Mouse (Mus musculus) mouse embryonic stem cell (cell line): ENCODE results near the gene Rbms3.

ENCODE experiments used
- in situ Hi-C, 2 experiments: fragments of 300-500 bp; cut with MboI; formaldehyde crosslinking; loops; 1 replicate in 1 of 2; 3 replicates in 1 of 2; pipeline ENCODE4 v1.14.3; 2019 to 2020; ENCODE audit warnings: low sequenced_read_pairs in 2 of 2, low pct_unique_long_range_greater_than_20kb in 1 of 2, mixed read lengths in 1 of 2; ENCODE audit not compliant: unreplicated experiment in 1 of 2

The Rbms3 gene

DNA sequence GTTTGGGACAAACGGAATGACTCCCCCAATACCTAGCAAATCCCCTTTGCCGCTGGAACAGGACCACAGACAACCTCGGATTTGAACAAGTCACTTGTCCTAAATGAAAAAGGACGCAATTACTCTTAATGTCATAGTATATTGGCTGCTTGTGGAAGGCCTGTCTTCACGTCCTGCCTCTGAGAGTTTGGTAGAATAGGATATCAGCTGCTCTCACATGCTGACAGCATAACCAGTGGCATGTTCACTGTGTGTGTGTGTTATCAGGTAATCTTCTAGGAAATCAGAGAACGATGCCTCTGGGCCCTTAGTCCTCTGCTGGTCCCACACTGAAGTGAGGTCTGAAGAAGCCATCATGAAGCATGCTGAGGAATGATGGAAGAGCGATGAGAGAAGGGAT, 763.7 kb downstream of the Rbms3 start:
- in situ Hi-C loops, result no loop called here

DNA sequence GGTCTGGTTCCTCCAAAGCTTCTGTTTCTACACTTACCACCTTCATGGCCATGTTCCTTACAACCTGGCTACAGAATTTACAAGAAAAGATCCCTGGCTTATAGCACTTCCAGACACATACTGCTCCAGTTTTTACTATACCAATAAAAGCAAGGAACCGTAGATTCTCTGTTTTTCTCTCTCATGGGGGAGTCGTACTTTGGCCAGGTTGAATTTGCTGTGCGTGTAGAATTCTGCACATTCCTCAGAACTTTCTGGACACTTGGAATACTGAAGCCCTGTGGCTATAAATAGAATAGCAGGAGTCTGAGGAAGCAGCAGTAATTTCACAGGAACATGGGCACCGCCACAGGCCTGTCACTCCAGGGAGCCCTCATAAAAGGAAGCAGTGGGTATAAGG, 766.1 kb downstream of the Rbms3 start:
- in situ Hi-C loops, result no loop called here

DNA sequence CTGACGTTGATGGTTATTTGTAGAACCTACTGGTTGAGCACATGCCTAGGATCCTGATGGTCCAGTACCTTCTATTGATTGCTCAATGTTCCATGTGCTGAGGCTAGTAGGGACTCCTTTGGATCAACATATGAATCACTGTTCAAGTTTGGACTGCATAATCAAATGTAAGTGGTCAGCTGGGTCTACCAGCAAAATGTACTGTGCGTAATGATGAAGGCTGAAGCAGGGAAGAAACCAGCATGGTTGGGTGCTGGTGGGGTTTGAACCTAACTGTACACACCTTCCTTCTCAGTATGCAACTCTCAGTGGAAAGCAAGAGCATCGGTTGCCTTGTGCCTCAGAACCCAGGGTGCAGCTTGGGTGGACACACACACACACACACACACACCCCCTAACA, 767.4 kb downstream of the Rbms3 start:
- in situ Hi-C loops, result no loop called here

DNA sequence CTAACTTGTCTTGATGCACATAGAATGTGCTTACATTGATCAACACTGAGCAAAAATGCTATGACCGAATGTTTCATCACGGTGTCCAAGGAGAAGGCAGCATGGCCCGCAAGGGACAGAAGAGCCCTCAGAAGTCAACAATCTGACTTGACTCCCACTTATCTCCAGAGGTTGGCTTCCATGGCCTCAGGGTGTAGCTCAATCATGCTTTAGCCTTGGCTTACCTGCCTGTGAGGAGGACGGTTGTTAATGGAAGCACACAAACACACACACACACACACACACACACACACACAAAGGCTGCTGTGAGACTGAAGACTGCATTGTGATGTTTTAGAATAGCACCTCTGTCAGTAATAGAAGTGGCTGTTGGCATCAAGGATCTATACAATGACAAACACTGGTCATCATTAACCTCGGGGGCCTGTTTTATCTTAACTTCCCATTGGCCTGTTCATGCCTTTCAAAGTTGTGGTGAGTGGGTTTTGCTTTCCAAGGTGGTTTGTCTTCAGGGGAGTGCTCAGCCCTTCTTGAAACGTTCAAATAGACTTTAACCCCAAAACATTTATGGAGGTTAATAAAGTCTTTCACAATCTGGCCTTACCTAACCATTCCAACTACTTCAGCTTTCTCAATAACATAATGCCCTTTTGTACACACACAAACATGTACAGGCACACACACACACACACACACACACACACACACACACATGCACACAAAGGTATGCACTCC, 771.7 kb downstream of the Rbms3 start:
- in situ Hi-C loops, result no loop called here

DNA sequence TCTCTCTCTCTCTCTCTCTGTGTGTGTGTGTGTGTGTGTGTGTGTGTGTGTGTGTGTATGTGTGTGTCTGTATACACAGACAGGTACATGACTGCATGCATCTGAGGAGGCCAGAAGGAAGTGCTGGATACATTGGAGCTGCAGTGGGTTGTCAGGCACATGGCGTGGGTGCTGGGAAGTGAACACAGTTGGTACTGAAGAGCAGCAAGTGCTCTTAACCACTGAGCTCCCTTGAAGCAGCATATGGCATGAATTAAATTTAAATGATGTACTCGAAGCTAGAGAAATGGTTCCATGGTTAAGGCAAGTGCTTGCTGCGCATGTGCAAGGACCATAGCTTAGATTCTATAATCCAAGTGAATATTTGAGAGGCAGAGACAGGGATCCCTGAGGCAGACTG, 772.6 kb downstream of the Rbms3 start:
- in situ Hi-C loops, result no loop called here

DNA sequence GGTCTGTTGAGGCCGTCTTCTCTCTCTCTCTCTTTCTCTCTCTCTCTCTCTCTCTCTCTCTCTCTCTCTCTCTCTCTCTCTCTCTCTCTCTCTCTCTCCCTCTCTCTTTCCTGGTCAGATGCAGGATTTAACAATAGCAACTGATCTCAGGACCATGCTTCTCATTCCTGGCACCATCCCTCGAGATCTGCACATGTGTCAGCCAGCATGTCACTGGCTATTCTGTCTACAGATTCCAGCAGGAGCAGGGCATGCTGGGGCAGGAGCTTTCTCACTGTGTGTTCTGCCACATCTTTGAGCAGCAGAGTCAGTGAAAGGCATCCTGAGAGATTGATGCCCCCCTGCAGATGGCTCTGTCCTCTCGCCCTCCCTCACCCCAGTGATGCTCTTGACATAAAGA, 774.0 kb downstream of the Rbms3 start:
- in situ Hi-C loops, result no loop called here

DNA sequence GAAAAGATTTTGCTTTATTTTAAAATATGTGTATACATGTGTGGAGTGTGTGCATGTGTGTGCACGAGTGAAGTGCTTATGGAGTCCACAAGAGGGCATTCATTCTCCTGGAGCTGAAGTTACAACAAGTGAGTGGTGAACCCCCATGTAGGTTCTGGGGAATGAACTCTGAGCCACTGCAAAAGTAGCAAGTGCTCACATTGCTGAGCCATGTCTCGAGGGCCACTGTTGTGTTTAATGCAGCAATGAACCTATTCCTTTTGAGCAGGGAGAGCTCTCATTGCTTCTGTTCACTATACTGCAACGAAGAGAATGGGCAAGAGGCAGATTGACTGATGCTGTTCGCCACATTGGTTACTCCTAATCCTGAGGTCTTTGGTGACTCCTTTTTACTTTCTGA, 780.8 kb downstream of the Rbms3 start:
- in situ Hi-C loops, result no loop called here

DNA sequence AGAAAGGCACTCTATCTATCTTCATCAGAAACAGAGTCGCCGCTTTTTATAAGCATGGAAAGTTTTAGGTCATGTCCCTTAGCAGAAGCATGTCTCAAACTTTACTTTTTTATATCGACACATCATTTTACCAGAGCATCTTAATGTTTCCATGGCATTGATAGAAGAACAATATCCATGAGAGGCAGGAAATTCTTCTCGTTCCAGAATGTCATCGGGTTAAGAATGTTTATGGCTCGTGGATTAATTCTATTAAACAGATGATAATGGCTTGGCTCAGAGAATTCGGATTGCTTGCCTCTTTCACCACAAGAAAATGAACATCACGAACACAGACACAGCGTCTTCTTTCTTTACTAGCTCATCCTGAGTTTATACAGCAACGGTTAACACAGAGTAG, 781.5 kb downstream of the Rbms3 start:
- in situ Hi-C loops, result no loop called here

DNA sequence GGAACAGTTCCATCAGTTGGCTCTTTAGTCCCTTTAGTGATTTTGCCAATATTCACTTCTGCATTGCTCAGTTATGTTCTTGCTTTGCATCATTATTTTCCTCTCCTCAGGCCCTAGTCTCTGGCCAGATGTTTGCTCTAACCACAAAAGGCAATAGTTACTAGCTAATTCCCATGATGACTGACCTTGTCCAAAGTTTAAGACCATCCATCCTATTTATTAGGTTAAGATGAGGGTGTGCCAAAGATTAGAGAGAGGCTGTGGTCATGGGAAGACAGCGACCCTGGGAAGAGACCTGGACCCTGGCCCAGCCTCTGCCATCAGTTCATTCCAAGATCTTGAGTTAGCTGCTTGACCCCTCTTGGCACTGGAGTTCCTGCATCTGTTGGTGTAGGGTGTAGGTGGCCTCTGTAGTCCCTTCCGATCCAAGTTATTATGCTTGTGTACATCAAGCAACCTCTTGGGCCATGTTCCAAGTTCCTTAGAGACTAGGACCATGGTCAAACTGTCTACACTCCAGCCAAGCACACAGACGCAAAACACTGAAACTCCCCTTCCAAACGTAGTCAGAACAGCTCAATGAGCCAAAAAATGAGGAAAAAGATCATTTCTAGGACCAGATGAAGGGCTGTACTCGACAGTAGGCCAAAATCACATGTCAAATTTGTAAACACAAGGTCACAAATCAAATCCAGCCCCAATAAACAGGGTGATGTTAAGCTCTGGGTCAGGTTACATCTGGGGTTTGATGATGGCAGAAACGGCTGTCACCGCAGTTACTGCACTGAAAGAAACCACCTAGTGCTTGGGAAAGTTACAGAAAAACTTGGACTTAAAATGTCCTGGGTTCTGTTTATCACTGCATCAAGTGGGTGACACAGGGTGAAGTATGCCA, 782.2 kb downstream of the Rbms3 start:
- in situ Hi-C loops, result no loop called here

DNA sequence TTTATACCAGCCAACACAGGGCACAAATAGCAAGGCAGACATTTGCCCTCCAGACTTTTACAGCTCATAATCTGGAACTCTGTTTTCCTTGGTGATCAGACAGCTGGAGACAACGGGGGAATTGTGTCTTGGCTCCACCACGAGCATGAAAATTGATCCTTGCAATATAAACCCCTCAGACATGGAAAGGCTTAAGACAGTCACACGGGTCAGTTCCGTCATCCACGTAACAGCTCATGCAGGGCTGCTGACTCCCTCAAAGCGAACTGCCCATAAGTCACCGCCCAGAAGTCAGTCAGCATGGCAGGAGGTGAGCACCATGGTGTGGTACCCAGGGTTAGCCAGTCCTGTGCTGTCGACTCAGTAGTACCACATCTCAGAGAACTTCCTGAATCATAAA, 794.8 kb downstream of the Rbms3 start:
- in situ Hi-C loops, result no loop called here

DNA sequence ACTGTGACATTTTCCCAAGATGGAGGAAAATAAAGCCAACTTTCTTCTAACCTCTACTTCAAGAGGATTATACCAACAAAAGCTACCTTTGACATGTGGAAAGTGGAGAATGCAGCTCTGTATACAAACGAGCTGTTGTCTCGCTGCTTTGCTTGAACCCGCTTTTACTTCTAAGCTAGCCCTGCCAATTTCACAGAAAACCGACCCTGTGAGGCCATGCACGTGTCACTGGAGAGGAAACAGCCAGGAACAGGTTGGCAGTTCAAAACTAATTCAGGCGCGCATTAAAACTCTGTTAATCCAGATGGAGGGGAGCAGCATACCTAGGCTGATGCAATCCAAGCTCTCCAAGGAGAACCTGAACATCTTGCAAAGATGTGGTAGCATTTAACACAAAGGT, 796.0 kb downstream of the Rbms3 start:
- in situ Hi-C loops, result no loop called here

DNA sequence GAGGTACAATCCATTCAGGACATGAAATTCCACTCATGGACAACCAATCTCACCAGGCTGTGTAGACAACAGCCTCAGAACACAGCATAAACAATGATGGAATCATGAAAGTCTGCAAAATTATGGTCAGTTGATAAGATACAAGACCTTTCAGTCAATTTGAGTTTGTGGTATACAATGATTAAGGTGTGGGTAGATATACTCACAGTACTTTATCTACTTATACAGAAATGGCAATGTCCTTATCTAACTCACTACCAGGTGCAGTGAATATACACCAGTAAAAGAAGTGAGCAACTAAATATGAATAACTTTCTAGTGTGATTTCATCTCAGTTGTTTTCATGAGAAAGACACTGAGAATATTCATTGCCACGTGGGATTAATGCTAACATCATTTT, 796.9 kb downstream of the Rbms3 start:
- in situ Hi-C loops, result no loop called here

DNA sequence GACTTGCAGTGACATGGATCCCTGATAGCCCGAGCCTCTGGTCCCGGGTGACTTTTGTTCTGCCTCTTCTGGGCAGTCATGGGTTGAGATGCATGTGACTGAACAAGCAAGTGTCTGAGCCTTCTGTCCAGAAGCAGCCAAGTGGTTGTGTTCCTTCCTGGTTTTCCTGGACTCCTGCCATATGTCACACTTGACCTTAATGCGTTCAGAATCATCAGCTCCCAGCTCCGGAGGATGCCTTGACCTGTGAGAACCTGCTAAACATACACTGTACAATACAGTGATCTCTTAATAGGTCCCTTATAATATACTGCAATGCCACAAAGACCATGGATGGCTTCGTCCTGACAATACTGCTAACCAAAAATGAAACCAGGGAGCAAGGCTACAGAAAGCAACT, 798.3 kb downstream of the Rbms3 start:
- in situ Hi-C loops, result no loop called here

DNA sequence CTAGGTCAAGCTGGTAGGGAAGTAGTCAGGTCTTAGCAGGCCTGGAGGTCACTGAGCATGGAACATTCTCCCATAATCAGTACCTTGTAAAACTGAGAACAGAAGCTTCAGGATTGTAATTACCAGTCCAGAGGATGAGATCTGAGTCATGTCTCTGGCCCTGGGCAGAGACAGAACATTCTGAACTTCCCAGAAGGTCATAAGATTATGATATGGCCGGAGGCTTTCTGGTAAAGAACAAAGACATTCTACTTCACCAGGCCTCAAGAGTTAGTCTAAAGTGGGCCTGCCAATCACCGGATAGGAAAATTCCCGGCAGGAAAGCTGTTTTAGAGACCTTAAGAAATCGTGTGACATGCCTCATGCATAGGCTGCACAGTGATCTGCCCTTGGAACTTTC, 799.8 kb downstream of the Rbms3 start:
- in situ Hi-C loops, result no loop called here

DNA sequence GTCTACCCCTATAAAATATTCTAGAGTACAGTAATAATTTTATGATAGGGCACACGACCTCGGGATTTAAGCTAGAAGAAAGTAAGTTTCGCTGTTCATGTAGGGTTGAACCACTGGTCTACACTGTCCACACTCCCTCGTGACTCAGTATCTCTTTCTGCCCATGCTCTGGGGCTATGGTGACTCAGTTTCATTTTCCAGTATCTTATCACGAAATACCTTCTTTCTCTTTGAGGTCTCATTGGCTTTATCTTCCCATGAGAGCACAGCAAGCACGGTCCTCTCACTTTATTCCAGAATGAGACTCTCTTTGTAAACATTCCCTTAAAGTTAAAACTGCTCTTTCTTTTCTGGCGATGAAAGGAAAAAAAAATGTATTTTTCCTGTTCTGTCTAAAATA, 808.1 kb downstream of the Rbms3 start:
- in situ Hi-C loops, result no loop called here

DNA sequence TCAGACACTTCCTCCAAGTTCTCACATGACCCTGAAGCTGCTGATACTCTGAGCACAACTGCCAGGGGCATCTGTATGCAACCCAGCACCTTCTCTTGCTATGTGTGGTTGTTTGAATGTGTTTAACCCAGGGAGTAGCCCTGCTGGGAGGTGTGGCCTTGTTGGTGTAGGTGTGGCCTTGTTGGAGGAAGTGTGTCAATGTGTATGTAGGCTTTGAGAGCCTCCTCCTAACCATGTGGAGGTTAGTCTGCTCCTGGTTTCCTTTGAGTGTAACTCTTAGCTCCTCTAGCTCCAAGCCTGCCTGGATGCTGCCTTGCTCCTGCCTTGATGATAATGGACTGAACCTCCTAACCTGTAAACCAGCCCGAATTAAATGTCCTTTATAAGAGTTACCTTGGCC, 812.5 kb downstream of the Rbms3 start:
- in situ Hi-C loops, result no loop called here

DNA sequence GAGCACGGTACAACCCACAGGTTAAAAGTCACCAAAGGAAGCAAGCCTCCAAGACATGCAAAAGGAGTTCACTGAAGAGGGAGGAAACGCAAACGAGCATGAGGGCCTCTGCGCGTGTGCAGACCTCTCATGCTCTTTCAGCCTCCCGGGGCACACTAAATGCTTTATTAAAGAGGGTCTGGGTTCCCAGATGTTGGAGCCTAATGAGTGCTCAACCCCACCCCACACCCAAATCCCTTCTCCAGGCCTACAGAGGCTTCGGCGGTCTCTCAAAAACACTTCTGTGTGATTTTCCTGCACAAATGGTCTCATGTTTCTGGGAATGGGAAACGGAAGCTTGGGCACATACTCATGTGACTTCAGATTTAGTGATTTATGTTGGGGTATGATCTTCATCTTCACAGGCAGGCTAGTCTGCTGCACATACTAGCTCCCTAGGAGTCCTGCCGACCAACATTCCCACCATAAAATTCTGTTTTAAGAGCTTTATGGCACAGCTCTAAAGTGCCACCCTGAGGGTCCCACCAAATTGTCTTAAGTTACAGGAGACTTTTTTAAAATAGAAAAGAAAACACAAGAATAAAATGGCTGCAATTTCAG, 815.1 kb downstream of the Rbms3 start:
- in situ Hi-C loops, result no loop called here

DNA sequence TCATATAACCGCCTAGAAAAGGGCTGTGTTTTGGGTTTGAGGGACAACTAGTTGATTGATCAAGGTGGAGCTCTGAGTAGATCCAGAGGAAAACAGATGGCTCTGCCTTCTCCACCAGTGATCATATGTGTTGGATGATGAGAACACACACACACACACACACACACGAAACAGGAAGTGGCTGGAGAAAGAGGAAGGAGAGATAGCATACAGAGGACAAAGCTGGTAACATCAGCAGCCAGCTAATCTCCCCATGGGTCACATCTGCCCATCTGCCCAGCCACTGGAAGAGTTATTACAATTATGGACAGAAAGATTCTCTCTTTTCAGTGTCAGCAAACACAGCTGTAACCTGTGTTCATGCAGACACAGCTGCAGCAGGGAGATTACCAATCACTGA, 816.3 kb downstream of the Rbms3 start:
- in situ Hi-C loops, result no loop called here

DNA sequence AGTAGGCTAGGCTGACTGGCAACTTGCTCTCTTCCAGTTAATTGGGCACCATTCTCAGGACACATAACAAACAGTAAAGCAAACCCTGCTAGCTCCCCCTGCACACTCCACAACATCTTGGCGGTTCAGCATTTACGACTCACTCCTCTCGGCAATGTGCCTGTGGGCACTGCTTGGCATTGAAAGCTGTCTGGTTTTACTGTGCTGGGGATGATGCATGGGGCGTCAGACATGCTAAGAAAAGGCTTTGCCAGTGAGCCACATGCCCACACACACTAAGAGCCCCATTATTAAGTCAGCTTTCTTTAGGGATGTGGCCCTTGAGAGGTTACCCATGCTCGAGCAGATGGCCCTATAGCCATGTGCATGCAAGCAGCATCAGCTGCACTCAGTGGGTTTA, 820.5 kb downstream of the Rbms3 start:
- in situ Hi-C loops, result no loop called here

DNA sequence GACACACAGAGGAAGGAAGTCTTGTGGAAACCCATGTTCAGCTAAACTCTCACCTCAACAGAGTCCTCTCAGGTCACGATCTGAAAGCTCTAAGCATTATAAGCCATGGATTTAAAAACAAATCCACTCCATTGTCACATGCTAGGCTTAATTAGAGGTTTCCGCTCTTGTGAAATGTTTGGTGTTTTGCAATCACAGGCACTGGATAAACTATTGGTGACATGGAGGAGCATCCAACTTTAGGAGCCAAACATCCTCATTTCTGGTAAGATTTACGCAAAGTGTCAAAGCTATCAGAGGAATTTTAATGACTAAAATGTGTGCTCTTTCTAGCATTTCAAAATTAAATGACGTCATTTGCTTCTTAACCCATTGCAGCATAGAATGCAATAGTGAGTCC, 821.3 kb downstream of the Rbms3 start:
- in situ Hi-C loops, result no loop called here
